Mouse (Mus musculus): ENCODE measurements around the gene Sfxn5.

Gene Sfxn5

DNA sequence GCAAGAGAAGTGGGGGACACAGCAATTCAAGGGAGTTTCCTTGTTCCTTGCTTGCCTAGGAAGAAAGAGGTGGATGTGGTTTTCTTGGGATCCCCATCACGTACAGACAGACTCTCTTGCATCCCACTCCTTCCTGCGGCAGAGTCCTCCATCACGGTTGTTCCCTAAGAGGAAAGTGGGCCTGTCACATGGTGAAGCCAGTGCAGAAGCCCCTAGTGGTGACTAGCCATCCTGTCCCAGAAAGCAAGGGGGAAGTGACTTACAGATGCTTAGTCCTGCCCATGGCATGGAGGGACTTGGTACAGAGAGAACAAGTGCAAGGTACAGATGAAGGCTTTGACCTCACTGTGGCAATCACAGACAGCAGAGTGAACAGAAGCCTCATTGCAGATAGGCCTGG, 79.9 kb downstream of the Sfxn5 start:
- ChIA-PET CTCF (interaction anchor here in 3 of 4 experiments (0.6 to 2.3 kb wide), 7 partner anchors 10 to 99 kb away, joined by 3 to 5 read pairs (median 3); no protein-coding TSS in a partner anchor), POLR2A (interaction anchor here in 2 of 4 experiments (0.6 to 2.0 kb wide), 11 partner anchors 10 to 62 kb away, joined by 3 to 9 read pairs (median 3); no protein-coding TSS in a partner anchor)

DNA sequence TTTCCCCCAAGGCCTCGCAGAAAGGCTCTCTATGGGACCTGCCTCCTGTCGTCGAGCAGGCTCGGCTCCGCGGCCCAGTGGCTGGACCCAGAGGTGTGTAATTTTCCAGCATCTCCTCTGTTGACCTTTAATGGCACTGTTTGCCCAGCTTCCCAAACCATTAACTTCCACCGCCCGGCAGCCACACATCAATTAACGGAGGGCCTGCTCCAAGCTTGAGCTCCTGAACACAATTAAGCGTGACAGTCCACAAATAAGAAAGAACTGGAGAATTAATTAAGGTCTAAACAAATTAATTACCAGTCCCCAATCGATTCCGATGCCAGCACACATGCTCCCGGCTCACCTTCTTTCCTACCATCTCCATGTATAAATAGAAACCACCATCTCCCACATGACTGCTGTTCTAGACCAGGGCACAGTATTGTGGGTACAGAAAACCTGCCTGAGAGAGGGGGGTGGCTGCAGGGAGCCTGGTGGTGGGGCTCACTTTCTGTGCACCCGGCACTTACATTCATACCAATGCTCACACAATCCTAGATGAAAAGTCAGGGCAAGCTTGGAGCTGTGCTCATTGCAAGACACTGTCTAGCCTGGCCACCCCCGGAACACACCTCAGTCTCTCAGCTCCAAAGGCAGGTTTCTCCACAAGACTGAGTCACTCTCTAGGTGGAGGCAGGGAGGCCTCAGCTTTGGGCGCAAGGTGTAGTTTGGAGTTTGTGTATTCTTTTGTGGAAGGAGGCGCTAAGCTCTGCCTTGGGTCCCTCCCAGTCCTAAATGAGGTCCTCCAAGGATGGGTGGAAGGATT, 80.8 kb downstream of the Sfxn5 start:
- ChIA-PET CTCF (interaction anchor here (0.6 to 2.3 kb wide), 6 partner anchors 10 to 1488 kb away, joined by 3 to 5 read pairs (median 3); partner anchors contain the start of gene Spr (in 1 of the 4)), POLR2A (interaction anchor here in 2 of 4 experiments (0.9 to 2.8 kb wide), 9 partner anchors 10 to 122 kb away, joined by 3 to 9 read pairs (median 3); partner anchors contain the start of gene Rab11fip5 (in 1 of the 2))

DNA sequence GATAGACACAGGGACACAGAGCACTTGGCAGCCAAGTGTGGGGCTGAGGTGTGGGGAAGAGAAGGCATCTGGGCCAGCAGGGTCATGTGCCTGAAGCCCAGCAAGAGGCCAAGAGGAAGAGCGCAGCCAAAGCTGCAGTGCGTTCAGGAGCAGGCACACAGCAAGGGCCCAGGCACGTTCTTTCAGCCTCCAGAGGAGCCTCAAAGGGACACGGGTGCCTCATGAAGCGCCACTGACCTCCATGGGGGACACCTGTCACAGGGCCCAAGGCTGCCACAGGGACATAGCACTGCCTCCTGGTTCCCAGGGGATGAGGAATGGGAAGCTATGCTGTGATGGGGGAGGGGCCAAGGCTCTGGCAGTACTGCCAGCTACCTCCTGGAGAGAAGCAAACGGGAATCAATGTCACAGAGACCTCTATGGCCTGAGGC, 82.4 kb downstream of the Sfxn5 start:
- ChIA-PET CTCF (interaction anchor here (0.6 to 2.1 kb wide), 20 partner anchors 10 to 96 kb away, joined by 3 to 11 read pairs (median 3); no protein-coding TSS in a partner anchor), POLR2A (interaction anchor here in 3 of 4 experiments (0.6 to 2.8 kb wide), 19 partner anchors 9 to 136 kb away, joined by 3 to 7 read pairs (median 4); partner anchors contain the start of genes Rab11fip5 (in 1 of the 3) and Spr (in 1 of the 3))

DNA sequence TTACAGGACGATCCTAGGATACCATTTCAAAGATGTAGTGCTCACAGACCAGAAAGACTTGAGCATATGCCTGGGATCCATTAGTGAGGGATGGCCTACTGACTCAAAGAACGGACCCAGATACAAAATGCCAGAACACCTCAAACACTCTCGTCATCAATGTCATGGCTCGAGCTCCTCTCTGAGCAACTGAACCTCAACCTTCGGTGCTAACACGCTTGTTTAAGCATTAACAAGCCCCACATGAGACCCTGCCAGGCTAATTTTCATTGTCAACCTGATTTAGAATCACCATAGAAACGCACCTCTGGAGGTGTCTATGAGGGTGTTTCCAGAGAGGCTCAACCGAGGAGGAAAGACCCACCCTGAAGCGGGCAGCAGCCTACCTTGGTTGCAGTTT, 83.4 kb downstream of the Sfxn5 start:
- ChIA-PET POLR2A (interaction anchor here in 3 of 4 experiments (0.7 to 2.8 kb wide), 6 partner anchors 9 to 125 kb away, joined by 3 to 7 read pairs (median 4); partner anchors contain the start of genes Rab11fip5 (in 1 of the 3) and Spr (in 1 of the 3)), CTCF (interaction anchor here in 3 of 4 experiments (0.5 to 2.1 kb wide), 7 partner anchors 10 to 187 kb away, joined by 3 to 11 read pairs (median 3); partner anchors contain the start of gene Spr (in 1 of the 3))

DNA sequence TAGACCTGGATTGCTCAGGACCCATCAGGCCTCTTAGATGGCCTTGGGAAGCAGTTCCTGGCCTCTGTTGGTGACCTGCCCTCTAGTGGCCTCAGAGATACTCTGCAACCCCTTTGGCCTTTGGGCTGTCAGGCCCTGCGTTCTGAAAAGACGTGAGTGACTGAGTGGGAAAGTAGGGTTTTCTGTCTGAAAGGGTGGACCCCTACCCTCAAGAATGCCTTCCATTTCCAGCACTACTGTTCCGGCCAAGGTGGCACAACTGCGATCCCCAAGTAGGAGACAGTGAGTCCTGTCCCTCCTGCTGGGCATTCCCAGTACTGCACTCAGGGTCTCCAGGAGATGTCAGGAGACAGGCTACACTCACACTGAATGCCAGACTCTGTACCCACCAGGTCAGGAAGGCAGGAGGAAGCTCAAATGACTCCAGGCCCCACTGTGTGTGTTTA, 94.2 kb downstream of the Sfxn5 start:
- ChIA-PET POLR2A (interaction anchor here (0.6 to 2.2 kb wide), 12 partner anchors 9 to 213 kb away, joined by 3 to 7 read pairs (median 3); partner anchors contain the start of genes Cct7 (in 1 of the 4) and Pradc1 (in 1 of the 4)), CTCF (interaction anchor here (0.5 to 7.0 kb wide), 45 partner anchors 8 to 886 kb away, joined by 3 to 82 read pairs (median 4); partner anchors contain the start of genes Emx1 (in 1 of the 4), Rab11fip5 (in 1 of the 4) and Spr (in 1 of the 4))

DNA sequence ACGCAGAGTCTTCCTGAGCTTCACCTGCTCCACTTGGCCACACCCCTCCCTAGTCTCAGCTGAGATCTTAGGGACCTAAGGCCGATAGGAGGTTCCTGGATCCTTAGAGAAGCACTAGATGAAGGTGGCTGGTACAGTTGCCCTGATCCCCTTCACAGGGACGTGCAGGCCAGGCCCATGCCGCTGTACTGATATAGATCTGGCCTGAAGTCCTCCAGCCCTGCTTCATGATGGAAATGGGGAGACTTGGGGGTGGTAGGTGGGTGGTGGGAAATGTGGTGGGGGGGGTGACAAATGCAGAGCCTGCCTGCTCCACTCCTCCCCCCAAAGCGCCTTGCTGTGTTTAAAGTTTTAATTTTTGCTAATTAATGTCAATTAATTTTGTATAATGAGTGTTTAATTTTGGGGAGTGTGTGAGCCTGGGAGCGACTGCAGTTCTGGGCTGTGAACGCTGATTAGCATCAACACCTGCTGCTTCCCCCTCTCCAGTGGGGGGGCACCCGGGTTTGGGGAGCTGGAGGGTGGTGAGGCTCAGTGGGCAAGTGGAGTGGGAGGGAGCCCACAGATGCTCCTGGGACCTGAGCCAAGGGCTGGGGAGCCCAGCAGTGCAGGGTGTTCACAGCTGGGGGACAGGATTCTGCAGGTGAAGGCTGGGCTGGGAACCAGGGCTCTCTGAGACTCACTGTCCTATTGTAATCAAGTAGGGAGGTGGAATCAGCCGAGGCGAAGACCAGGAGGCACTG, 95.5 kb downstream of the Sfxn5 start:
- ChIA-PET CTCF (interaction anchor here (0.6 to 7.0 kb wide), 74 partner anchors 8 to 1577 kb away, joined by 3 to 82 read pairs (median 4); partner anchors contain the start of genes Emx1 (in 2 of the 4), Rab11fip5 (in 1 of the 4), Sfxn5 (in 1 of the 4) and Spr (in 1 of the 4)), POLR2A (interaction anchor here in 2 of 4 experiments (0.7 to 2.2 kb wide), 16 partner anchors 13 to 214 kb away, joined by 3 to 9 read pairs (median 4); partner anchors contain the start of genes Cct7 (in 1 of the 2) and Pradc1 (in 1 of the 2))

DNA sequence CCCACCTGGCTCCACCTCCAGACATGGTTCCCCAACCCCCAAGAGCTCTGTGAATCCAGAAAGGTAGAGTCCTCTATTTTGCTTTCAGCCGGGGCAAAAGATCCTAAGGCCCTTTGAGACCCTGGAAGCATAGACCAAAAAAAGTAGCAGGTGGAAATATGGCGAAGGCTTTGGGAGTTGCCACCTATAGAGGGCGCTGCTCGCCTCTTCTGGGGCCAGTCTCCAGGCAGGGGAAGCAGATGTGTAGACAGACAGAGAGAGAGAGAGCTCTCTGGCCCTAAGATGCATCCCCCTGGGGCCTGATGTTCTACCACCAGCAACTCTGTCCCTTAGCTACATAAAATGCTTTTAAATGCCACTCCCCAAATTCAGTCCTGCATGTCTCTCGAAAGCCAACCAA, 96.2 kb downstream of the Sfxn5 start:
- POLR2A ChIA-PET, result interaction anchor here in 2 of 4 experiments (0.7 to 2.4 kb wide), 17 partner anchors 10 to 215 kb away, joined by 3 to 9 read pairs (median 5); partner anchors contain the start of genes Cct7 (in 1 of the 2) and Pradc1 (in 1 of the 2)
- CTCF ChIA-PET, result interaction anchor here (0.5 to 7.0 kb wide), 66 partner anchors 8 to 1578 kb away, joined by 3 to 82 read pairs (median 4); partner anchors contain the start of genes Emx1 (in 2 of the 4), Rab11fip5 (in 1 of the 4), Sfxn5 (in 1 of the 4) and Spr (in 1 of the 4)

DNA sequence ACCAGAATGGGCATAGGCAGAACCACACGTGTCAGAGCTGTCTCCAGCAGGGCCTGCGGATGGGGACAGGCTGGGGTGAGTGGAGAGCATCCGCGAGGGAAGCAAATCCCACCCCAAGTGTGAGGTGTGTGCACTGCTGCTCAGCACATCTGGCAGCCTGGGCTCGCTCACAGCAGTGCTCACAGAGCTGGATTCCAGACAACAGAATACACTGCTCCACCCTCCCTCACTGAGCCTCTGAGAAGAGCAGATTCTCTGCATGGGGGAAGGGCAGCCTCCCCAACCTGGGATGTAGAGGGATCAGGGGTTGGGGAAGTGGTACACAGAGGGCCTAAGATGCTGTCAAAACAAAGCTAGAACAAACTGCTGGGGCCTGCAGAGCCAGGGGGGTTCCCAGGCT, 98.4 kb downstream of the Sfxn5 start:
- ChIA-PET POLR2A (interaction anchor here in 2 of 4 experiments (0.6 to 2.4 kb wide), 25 partner anchors 9 to 221 kb away, joined by 3 to 9 read pairs (median 3); partner anchors contain the start of genes Cct7 (in 1 of the 2), Emx1 (in 1 of the 2), Pradc1 (in 1 of the 2) and Rab11fip5 (in 1 of the 2)), CTCF (interaction anchor here (0.6 to 7.0 kb wide), 20 partner anchors 10 to 1677 kb away, joined by 3 to 82 read pairs (median 4); partner anchors contain the start of genes Emx1 (in 1 of the 4), Nat8f1 (in 1 of the 4) and Spr (in 1 of the 4))

DNA sequence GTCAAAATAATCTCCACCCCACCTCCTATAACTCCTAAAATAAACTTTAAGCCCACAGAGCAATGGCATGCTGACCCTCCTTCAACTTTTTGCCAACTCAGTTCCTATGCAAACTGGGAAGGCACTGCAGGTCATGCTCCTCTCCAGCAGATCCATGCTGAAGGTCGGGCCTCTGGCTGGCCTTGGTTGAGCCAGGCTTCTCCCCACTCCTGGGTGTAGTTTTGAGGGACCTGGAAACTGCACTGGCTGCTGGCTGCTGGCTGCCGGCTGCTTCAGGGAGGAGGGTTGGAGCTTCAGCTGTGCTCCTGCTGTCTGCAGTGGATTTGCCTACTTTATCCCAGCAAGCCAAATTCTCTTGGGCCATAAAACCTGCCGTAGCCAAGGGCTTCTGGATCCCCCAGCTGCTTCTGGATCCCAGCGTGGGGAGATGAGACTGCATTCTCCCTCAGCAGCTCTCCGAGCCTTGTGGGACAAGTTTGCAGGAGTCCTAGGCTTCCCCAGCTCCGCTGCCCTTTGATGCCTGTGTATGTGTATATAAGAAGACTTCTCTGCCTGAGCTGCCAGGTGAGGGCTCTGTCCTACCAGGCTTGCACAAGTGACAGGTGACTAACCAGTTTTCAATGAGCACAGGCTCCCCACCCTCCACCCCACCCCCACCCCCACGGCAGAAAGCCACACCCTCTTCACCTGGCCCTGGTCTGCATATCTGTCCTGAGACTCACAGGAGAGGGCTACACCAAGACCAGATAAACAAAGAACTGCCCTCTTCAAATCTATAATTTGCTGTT, 100.2 kb downstream of the Sfxn5 start:
- CTCF ChIA-PET, result interaction anchor here (0.6 to 4.0 kb wide), 8 partner anchors 9 to 885 kb away, joined by 3 to 15 read pairs (median 4); no protein-coding TSS in a partner anchor
- POLR2A ChIA-PET, result interaction anchor here in 3 of 4 experiments (0.5 to 3.1 kb wide), 13 partner anchors 9 to 141 kb away, joined by 3 to 38 read pairs (median 5); partner anchors contain the start of genes Emx1 (in 1 of the 3), Rab11fip5 (in 1 of the 3) and Spr (in 1 of the 3)

DNA sequence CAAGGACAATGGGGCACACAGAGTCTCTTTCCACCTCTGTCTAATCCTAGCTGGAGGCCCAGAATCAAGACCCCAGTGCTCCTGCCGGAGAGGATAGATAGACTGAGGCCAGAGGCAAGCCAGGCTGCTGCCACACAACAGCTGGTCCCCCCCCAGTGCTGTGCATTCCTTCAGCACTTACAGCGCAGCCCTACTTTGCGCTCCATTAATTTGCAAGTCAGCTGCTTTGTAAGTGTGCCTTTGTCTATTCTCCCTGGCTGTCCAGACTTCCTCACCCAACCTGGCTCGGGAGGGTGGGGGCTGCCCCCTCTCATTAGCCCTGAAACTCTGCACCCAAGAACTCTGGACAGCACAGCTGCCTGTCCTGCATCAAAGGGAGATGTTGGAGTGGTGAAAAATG, 101.2 kb downstream of the Sfxn5 start:
- CTCF ChIA-PET, result interaction anchor here (0.6 to 4.0 kb wide), 15 partner anchors 8 to 148 kb away, joined by 3 to 15 read pairs (median 4); partner anchors contain the start of gene Emx1 (in 1 of the 4)
- POLR2A ChIA-PET, result interaction anchor here in 3 of 4 experiments (0.6 to 3.1 kb wide), 30 partner anchors 9 to 1091 kb away, joined by 3 to 38 read pairs (median 4); partner anchors contain the start of genes Emx1 (in 3 of the 3), Pradc1 (in 1 of the 3), Rab11fip5 (in 1 of the 3) and Spr (in 1 of the 3)

DNA sequence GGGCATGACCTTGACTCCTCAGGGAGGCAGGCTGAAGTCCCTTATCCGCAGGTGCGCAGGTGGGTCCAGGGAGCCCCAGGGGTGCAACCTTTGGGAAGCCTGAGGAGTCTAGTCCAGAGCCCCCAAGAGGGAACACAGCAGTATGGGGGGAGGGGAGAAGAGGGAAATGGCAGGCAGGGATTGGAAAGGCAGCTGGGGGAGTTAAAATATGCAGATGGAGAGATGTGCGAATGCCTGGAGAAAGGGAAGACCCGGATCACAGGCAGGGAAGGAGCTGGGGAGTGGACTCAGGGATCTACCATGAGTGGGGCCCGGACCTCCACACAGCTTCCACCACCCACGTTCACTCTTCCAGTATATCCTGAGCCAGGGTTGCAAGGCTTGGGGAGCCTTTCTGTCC, 101.8 kb downstream of the Sfxn5 start:
- CTCF ChIA-PET, result interaction anchor here in 3 of 4 experiments (0.6 to 2.2 kb wide), 15 partner anchors 8 to 149 kb away, joined by 3 to 15 read pairs (median 4); partner anchors contain the start of gene Emx1 (in 1 of the 3)
- POLR2A ChIA-PET, result interaction anchor here in 3 of 4 experiments (0.6 to 3.1 kb wide), 27 partner anchors 8 to 694 kb away, joined by 3 to 38 read pairs (median 4); partner anchors contain the start of genes Emx1 (in 3 of the 3), Pradc1 (in 1 of the 3) and Spr (in 1 of the 3)

DNA sequence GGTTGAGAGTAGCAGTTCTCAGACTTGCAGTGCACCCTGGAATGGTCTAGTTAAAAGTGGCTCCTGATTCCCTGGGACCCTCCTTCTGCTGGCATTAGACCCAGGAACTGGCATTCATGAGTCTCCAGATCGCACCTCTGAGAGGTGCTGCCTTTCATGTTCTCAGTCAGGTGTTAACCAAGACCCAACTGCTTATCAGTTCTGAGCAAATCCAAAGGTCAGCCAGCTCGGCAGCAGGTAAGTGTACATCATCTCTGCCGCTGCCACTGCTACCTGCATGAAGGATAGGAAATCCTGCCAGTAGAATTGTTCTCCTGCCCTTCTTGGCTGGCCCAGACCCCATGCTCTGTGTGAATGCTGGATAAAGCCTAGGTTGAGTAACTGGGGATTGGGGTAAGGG, 102.5 kb downstream of the Sfxn5 start:
- CTCF ChIA-PET, result interaction anchor here in 3 of 4 experiments (0.7 to 2.2 kb wide), 7 partner anchors 9 to 243 kb away, joined by 3 to 9 read pairs (median 3); no protein-coding TSS in a partner anchor
- POLR2A ChIA-PET, result interaction anchor here in 3 of 4 experiments (1.0 to 3.1 kb wide), 7 partner anchors 11 to 190 kb away, joined by 3 to 38 read pairs (median 7); partner anchors contain the start of gene Emx1 (in 2 of the 3)

DNA sequence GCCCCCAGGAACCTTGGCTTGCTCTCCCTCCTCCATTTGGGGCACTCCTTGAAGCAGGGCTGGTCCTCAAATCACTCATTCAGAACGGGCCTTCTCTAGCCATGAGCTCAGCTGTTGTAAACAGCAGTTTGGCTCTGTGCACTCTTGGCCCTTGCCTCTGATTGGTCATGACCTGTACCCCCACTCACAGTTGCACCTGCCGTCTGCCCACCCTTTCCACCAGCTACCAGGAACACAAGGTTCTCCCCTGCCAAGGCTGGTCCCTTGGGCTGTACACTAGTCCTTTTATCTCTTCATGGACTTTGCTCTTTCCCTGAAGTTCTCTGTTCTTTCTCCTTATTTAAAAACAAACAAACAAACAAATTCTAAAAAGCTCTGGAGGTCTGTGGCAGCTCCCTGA, 105.7 kb downstream of the Sfxn5 start:
- POLR2A ChIA-PET, result interaction anchor here in 2 of 4 experiments (0.6 to 1.6 kb wide), 6 partner anchors 9 to 60 kb away, joined by 3 to 5 read pairs (median 4); no protein-coding TSS in a partner anchor

DNA sequence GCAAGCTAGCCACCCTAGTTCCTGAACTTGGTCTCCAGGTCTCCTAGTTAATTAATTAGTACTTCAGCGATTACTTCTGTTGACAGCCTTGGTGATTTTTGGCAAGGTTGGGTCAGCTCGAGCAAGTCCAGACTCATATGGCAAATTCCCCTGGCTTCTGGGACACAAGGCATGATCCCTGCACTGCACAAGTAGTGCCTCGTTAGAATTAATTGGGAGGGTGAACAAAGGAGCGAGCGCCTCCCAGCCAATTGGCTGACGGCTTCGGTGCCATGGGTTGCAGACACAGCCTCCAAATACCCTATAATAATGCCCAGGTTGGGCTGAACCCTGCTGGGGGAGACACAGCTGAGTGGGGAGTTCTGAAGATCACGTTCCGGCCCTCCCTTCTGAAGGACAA, 106.7 kb downstream of the Sfxn5 start:
- POLR2A ChIA-PET, result interaction anchor here in 2 of 4 experiments (1.0 kb wide), 3 partner anchors 18 to 150 kb away, joined by 3 to 4 read pairs (median 3); no protein-coding TSS in a partner anchor
- CTCF ChIA-PET, result interaction anchor here in 2 of 4 experiments (1.5 to 6.3 kb wide), 3 partner anchors 11 kb away, joined by 4 to 39 read pairs (median 8); no protein-coding TSS in a partner anchor

More for the DNA sequence above, 105.7 kb downstream of the Sfxn5 start:
- CTCF ChIA-PET, result interaction anchor here in 3 of 4 experiments (0.6 to 6.3 kb wide), 9 partner anchors 9 to 164 kb away, joined by 3 to 39 read pairs (median 5); no protein-coding TSS in a partner anchor

DNA sequence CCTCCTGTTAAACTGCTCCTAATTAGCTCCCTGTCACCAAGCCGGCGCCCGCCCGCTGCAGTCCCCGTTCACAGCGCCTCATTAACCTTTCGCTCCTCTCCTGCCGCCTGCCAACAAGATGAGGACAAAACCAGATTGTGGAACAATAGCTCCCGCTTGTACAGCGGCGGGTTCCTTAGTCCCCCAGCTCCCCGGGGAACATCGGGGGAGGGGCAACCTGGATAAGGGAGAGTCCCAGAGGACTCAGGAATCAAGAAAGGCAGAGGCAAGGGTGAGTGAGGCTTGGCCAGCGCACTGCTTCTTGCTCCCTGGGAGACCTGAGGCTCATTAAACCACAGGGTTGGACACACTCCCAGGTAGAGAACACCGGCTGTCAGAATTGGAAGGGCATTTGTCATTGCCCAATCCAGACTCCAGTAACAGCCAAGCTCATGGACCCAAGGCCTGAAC, 108.8 kb downstream of the Sfxn5 start:
- ChIA-PET CTCF (interaction anchor here (0.5 to 6.3 kb wide), 19 partner anchors 9 to 290 kb away, joined by 3 to 39 read pairs (median 5); partner anchors contain the start of gene Spr (in 1 of the 4)), POLR2A (interaction anchor here in 3 of 4 experiments (0.7 to 2.1 kb wide), 21 partner anchors 9 to 227 kb away, joined by 3 to 22 read pairs (median 4); partner anchors contain the start of genes Cct7 (in 2 of the 3), Pradc1 (in 2 of the 3), Spr (in 2 of the 3) and Emx1 (in 1 of the 3))

Measured in embryonic stem cell, embryonic (primary cell).